Mouse (Mus musculus) testis, adult 2 months (tissue): ENCODE measurements around the gene Lrig1.

Experiments used
- CTCF ChIP-seq: fragments of 200-500 bp; IDR thresholded peaks from 2 replicates; pipeline ENCODE4 v1.5.1; 2012; ENCODE audit warnings: low read depth, mild to moderate bottlenecking, inconsistent platforms, low read length, moderate library complexity; ENCODE audit not compliant: control insufficient read depth, insufficient read depth, insufficient replicate concordance
- POLR2A ChIP-seq: fragments of 200-500 bp; IDR thresholded peaks from 2 replicates; pipeline ENCODE4 v1.6.1; 2012; ENCODE audit warnings: low read depth, mild to moderate bottlenecking, inconsistent platforms, low read length, moderate library complexity; ENCODE audit not compliant: control insufficient read depth

- TF ChIP-seq POLR2A, result no peak
- no peak for TF ChIP-seq CTCF
Observed at GRCm38 (mm10) chr6:94690247-94690646, 9.7 kb downstream of the Lrig1 start.
